ENCODE assay signal across 16 mouse cellular contexts in genomic region chr1:19211033-19211405, GRCm38 (mm10). TPM values are rescaled to one million over a fixed set of nuclear protein-coding genes. Genes with fewer than 3 reads are reported as not detected.
A peak's percentile ranks its signal among the peaks of the same experiment; 100 is the strongest.
DNase-seq lines count a peak whose midpoint lies in the region; ATAC-seq lines count a peak whose summit lies in the region.
"Had no signal": no experiment of that assay in that cellular context is flagged by ENCODE, and none has a peak within 500 bp of the region (broad histone marks: within the 10 kb centered on the region; RNA-seq: fewer than 3 reads in every experiment).

No protein-coding gene starts in this region.

- no peak for ATAC-seq in embryonic facial prominence, embryonic 12.5 days (ENCODE audit: insufficient number of reproducible peaks, insufficient read depth, low FRiP score, low TSS enrichment)
- ATAC-seq in hindbrain, embryonic 14.5 days (ENCODE audit: low FRiP score), result no peak
- ATAC-seq in midbrain, embryonic 16.5 days, result no peak
- ATAC-seq: forebrain, postnatal 0 days had no signal

- H3K4me3 ChIP-seq in embryonic facial prominence, embryonic 12.5 days, result peak overlapping the region; percentile 42
- H3K4me3 ChIP-seq in hindbrain, embryonic 14.5 days (replicated peaks; ENCODE audit: low read length), result peak overlapping the region; percentile 35
- H3K4me3 ChIP-seq in midbrain, embryonic 16.5 days (ENCODE audit: low read depth, low read length), result peak overlapping the region; percentile 37

- WGBS in embryonic facial prominence, embryonic 12.5 days, result under 1% methylated on average over 8 of the region's 8 CpGs
- WGBS in hindbrain, embryonic 14.5 days, result 2% methylated on average over 8 of the region's 8 CpGs
- 1% methylated on average over 8 of the region's 8 CpGs for WGBS in midbrain, embryonic 16.5 days

- H3K9me3 ChIP-seq in embryonic facial prominence, embryonic 12.5 days, result no peaks in the 10 kb centered on the region
- H3K9me3 ChIP-seq in hindbrain, embryonic 14.5 days (ENCODE audit: control insufficient read depth, low read length), result no peaks in the 10 kb centered on the region
- H3K9me3 ChIP-seq in midbrain, embryonic 16.5 days (replicated peaks; ENCODE audit: control insufficient read depth, low read length, poor library complexity, severe bottlenecking), result no peaks in the 10 kb centered on the region
- H3K9me3 ChIP-seq: heart, embryonic 10.5 days had no signal

- no peaks in the 10 kb centered on the region for H3K4me1 ChIP-seq in embryonic facial prominence, embryonic 12.5 days
- H3K4me1 ChIP-seq in hindbrain, embryonic 14.5 days (replicated peaks; ENCODE audit: control insufficient read depth, insufficient read depth, low read length), result no peaks in the 10 kb centered on the region; the same call in 1 of the 2 replicates
- H3K4me1 ChIP-seq in midbrain, embryonic 16.5 days (ENCODE audit: control insufficient read depth, insufficient read depth, low read length), result no peaks in the 10 kb centered on the region

- H3K4me2 ChIP-seq in embryonic facial prominence, embryonic 12.5 days (replicated peaks), result peak overlapping the region; percentile 45
- H3K4me2 ChIP-seq in hindbrain, embryonic 14.5 days (replicated peaks), result peak overlapping the region; percentile 44
- H3K4me2 ChIP-seq in midbrain, embryonic 16.5 days (ENCODE audit: low read length), result no peak overlapping the region
- H3K4me2 ChIP-seq: liver, embryonic 11.5 days had no signal

- H3K36me3 ChIP-seq in embryonic facial prominence, embryonic 12.5 days, result no peaks in the 10 kb centered on the region
- no peaks in the 10 kb centered on the region for H3K36me3 ChIP-seq in hindbrain, embryonic 14.5 days (replicated peaks; ENCODE audit: control insufficient read depth, insufficient read depth)
- H3K36me3 ChIP-seq in midbrain, embryonic 16.5 days (ENCODE audit: control insufficient read depth, insufficient read depth, low read length), result no peaks in the 10 kb centered on the region
- H3K36me3 ChIP-seq: heart, embryonic 10.5 days had no signal

- peak overlapping the region; percentile 63 for H3K9ac ChIP-seq in embryonic facial prominence, embryonic 12.5 days
- peak overlapping the region; percentile 56 for H3K9ac ChIP-seq in hindbrain, embryonic 14.5 days
- H3K9ac ChIP-seq in midbrain, embryonic 16.5 days (ENCODE audit: low read depth, low read length), result peak overlapping the region; percentile 6; the same call in 1 of the 2 replicates
- H3K9ac ChIP-seq: forebrain, postnatal 0 days had no signal

- DNase-seq in hindbrain, embryonic 14.5 days (ENCODE audit: low spot score), result no peak
- peak; percentile 71 to 84 for DNase-seq in kidney, postnatal 25 days
- DNase-seq in gastrocnemius, postnatal 36 days, result no peak
- no peak for DNase-seq in right cerebral cortex, adult 18-20 months
- DNase-seq in urinary bladder, postnatal 25 days (ENCODE audit: low spot score), result no peak
- DNase-seq: adrenal gland, postnatal 10 days; cerebellum, adult 8-10 months; forebrain, postnatal 0 days; thymus, postnatal 4 days had no signal

- intact Hi-C loops in gastrocnemius, postnatal 36 days (cut with DNase I), result no loop called here

- H3K27me3 ChIP-seq in embryonic facial prominence, embryonic 12.5 days, result peaks cover 66% of the 10 kb centered on the region
- peaks cover 80% of the 10 kb centered on the region for H3K27me3 ChIP-seq in hindbrain, embryonic 14.5 days (ENCODE audit: control insufficient read depth, insufficient read depth, low read length)
- H3K27me3 ChIP-seq in midbrain, embryonic 16.5 days (ENCODE audit: control insufficient read depth, insufficient read depth, low read depth, low read length), result peaks cover 38% of the 10 kb centered on the region

- peak overlapping the region; percentile 82 for H3K27ac ChIP-seq in embryonic facial prominence, embryonic 12.5 days
- peak overlapping the region; percentile 84 for H3K27ac ChIP-seq in hindbrain, embryonic 14.5 days
- peak overlapping the region; percentile 86 for H3K27ac ChIP-seq in midbrain, embryonic 16.5 days (ENCODE audit: low read length)
- H3K27ac ChIP-seq: heart, embryonic 10.5 days had no signal

RNA-seq across cellular contexts. Expression of gene Tfap2b, which starts 2.3 kb away (rescaled TPM):
- 27.5 and 41.5 TPM in 2 replicates for polyA plus RNA-seq in embryonic facial prominence, embryonic 12.5 days (2016; fragmentation: Nextera tagmentation; extraction: Ambion mirVana)
- 42.5 and 51.2 TPM in 2 replicates for polyA plus RNA-seq in hindbrain, embryonic 14.5 days (2014; fragmentation: Nextera tagmentation; extraction: Ambion mirVana)
- polyA plus RNA-seq in midbrain, embryonic 16.5 days (2015; fragmentation: Nextera tagmentation; extraction: Ambion mirVana), result 141 and 223 TPM in 2 replicates
- not detected for total RNA-seq in gastrocnemius, postnatal 36 days (2021)
- total RNA-seq: ES-E14; megakaryocyte-erythroid progenitor cell, adult 5-6 weeks had no signal
- polyA plus RNA-seq: intestine, embryonic 14.5 days had no signal

Comparison
In these comparisons a context has a peak if more than half of its experiments do, and no peak if none do; other contexts are left out.
1. H3K9ac ChIP-seq: peak in every context shown above with its lines; median percentile 63 in embryonic facial prominence, embryonic 12.5 days; 56 in hindbrain, embryonic 14.5 days; 6 in midbrain, embryonic 16.5 days.
2. DNase-seq: peak in kidney, postnatal 25 days (2 of 2); none in hindbrain, embryonic 14.5 days (single experiment), gastrocnemius, postnatal 36 days (0 of 2), right cerebral cortex, adult 18-20 months (single experiment) and urinary bladder, postnatal 25 days (single experiment).
3. Peak in every context shown above with its lines, with median percentiles within 50 percentile points of each other: H3K27ac ChIP-seq and H3K4me3 ChIP-seq.